Mouse (Mus musculus): ENCODE data around the gene Dhx8.

GRCm38 (mm10) chr11:101759530-101759929 is 26.8 kb downstream of the Dhx8 start:
- TF ChIP-seq POLR2A (IDR thresholded peaks at IDR 0.05; ENCODE audit: extremely low read depth, insufficient read depth, low read length): no peak
- no peak for TF ChIP-seq CTCF (IDR thresholded peaks at IDR 0.05; ENCODE audit: extremely low read depth, insufficient read depth, low read length)

Measured in cortical plate, adult 2 months (tissue).